Mouse (Mus musculus) forebrain, embryonic 15.5 days (tissue): ENCODE measurements around the gene Enox1. TPM values are rescaled to one million over a fixed set of nuclear protein-coding genes. Genes with fewer than 3 reads are reported as not detected.
"Not testable (repeated sequence)": the region's sequence is repeated elsewhere in the genome, so short reads cannot be mapped to it uniquely, and the experiment has no call there.

Experiments
- ATAC-seq: fragments of 200-750 bp; cut with Nextera tagmentation; replicated peaks from 2 replicates; pipeline ENCODE4 v1.8.0; 2017; ENCODE audit warnings: mild to moderate bottlenecking, moderate TSS enrichment, moderate library complexity
- H3K27ac ChIP-seq: fragments of 300-500 bp; sonication (generic); replicated peaks from 2 replicates; pipeline ENCODE4 v1.5.1; 2015; ENCODE audit warnings: mild to moderate bottlenecking, inconsistent platforms
- H3K27me3 ChIP-seq: fragments of 300-500 bp; sonication (generic); 2 replicates; pipeline ENCODE4 v1.6.1; 2015; ENCODE audit warnings: inconsistent platforms
- H3K36me3 ChIP-seq: fragments of 300-500 bp; sonication (generic); 2 replicates; pipeline ENCODE4 v1.6.1; 2015; ENCODE audit warnings: mild to moderate bottlenecking, inconsistent platforms
- H3K4me1 ChIP-seq: fragments of 300-500 bp; sonication (generic); 2 replicates; pipeline ENCODE4 v1.6.1; 2015; ENCODE audit warnings: inconsistent platforms
- H3K4me2 ChIP-seq: fragments of 300-500 bp; sonication (generic); replicated peaks from 2 replicates; pipeline ENCODE4 v1.6.1; 2015; ENCODE audit warnings: mild to moderate bottlenecking, inconsistent platforms
- H3K4me3 ChIP-seq: fragments of 300-500 bp; sonication (generic); 2 replicates; pipeline ENCODE4 v1.5.1; 2015; ENCODE audit warnings: mild to moderate bottlenecking, inconsistent platforms
- H3K9ac ChIP-seq: fragments of 300-500 bp; sonication (generic); replicated peaks from 2 replicates; pipeline ENCODE4 v1.6.1; 2015; ENCODE audit warnings: mild to moderate bottlenecking, inconsistent platforms
- H3K9me3 ChIP-seq: fragments of 300-500 bp; sonication (generic); 2 replicates; pipeline ENCODE4 v1.6.1; 2016; ENCODE audit warnings: inconsistent platforms
- WGBS: fragments of 180-500 bp; shearing (Covaris S2); methylation state at CpG from one replicate; pipeline ENCODE4 v1.1.7; 2015; ENCODE audit warnings: mixed read lengths; 5-methylcytosine and 5-hydroxymethylcytosine counted together
- polyA plus RNA-seq: library from polyadenylated mRNA; unstranded; fragments of >200 nt; fragmentation: Nextera tagmentation; extraction: Ambion mirVana; gene quantifications from 2 replicates; pipeline ENCODE4 v1.2.1, GENCODE M21; 2015

Gene Enox1
- polyA plus RNA-seq, 1 experiment from 2014 or later = 67.5 TPM

DNA sequence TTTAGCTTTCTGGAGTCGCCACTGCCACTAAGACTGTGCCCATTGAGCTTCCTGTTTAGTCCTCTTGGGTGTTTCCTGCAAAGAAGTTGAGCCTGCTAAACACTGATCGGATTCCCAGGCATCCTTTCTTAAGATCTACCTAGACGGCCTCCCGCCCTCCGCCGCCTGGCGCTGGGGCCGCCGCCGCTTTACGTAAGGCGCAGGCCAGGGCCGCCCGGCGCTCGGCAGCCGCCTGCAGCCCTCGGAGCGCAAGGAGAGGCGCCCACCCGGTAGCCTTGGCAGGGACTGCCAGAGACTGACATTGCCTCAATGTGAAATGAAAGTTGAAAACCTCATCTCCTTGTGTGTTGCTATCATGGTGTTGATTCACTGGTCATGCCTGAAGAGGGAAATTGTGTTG is 383.0 kb downstream of the Enox1 start:
- not testable (repeated sequence) for H3K4me2 ChIP-seq, H3K4me1 ChIP-seq, H3K4me3 ChIP-seq, H3K36me3 ChIP-seq, H3K27me3 ChIP-seq, H3K27ac ChIP-seq, H3K9me3 ChIP-seq, ATAC-seq, H3K9ac ChIP-seq
- WGBS = 73% methylated on average over 21 of the region's 21 CpGs

DNA sequence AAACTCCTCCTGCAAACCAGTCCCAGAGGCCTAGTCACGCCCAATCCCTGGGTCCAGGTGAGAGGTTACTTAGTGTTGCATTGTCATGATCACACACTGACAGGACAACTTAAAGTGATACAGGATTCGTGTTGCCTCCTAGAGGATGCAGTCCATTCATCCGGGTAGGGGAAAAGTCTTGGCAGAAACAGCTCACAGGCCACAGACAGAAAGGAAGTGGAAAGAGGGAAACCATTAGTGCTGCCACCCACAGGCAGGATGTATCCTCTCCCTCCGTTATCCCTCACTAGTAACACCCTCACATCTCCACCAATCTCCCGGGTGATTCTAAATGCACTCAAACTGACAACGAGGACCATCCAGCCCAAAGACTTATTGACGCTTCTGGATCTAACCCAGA is 385.4 kb downstream of the Enox1 start:
- H3K4me3 ChIP-seq = no peak overlapping the region
- H3K9me3 ChIP-seq = no peaks in the 10 kb centered on the region
- no peak overlapping the region for H3K9ac ChIP-seq
- no peak for ATAC-seq
- no peak overlapping the region for H3K27ac ChIP-seq
- no peaks in the 10 kb centered on the region for H3K36me3 ChIP-seq
- WGBS = 72% methylated on average over 7 of the region's 7 CpGs
- H3K27me3 ChIP-seq = no peaks in the 10 kb centered on the region
- no peak overlapping the region for H3K4me2 ChIP-seq
- H3K4me1 ChIP-seq = peaks cover 13% of the 10 kb centered on the region

DNA sequence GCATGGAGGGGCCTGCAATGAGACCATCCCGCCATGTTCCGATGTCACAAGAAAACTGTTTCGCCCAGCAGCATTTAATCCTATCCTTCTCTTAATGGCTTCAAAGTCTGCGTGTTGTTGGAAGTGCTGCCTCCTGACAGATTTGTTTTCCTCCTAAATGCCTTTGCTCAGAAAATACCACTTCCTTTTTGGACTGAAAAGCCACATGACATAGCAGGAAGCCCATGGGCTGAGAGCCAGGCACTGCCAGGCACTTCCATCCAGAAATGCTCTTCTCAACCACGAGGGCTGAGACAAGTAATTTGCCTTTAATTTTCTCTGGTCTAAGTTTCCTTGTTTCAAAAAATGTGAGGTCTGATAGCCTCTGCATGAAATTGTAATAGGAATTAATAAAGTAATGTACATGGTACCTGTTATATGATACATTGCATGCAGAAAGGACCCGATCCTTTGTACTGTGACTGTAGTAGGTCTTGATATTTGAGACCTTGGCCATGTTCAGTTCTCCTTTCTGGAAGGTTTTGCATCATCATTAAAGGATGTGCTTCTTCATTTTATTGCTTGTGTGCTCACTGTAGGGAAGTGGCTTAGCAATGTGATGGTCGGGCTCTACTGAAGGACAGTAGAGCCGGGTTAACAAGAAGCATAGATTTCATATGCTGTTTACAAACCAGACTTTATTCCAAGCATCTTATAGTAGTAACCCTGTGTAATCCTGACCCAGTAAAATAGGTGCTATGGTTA is 390.1 kb downstream of the Enox1 start:
- no peak for ATAC-seq
- WGBS = 83% methylated on average over 8 of the region's 8 CpGs
- no peak overlapping the region for H3K9ac ChIP-seq
- no peaks in the 10 kb centered on the region for H3K9me3 ChIP-seq
- H3K36me3 ChIP-seq = no peaks in the 10 kb centered on the region
- peaks cover 13% of the 10 kb centered on the region for H3K4me1 ChIP-seq
- no peaks in the 10 kb centered on the region for H3K27me3 ChIP-seq
- no peak overlapping the region for H3K27ac ChIP-seq
- H3K4me2 ChIP-seq = no peak overlapping the region
- H3K4me3 ChIP-seq = no peak overlapping the region

DNA sequence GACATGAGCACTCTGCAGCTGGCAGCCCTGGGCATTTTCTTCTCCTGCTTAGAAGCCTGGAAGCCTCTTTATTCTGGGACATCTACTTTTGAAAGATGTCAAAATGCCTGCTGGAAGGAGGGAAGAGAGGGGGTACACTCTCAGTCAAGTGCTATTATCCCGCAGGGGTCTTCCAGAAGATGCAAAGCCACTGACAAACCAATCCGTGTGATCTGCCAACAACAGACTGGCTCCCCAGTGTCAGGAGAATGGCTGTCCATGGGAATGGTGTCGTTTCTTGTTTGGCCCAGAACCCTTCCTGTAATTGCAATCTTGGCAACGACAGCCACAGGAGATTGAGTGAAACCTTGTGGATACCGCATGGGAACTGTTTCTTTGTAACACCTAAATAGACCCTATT is 390.8 kb downstream of the Enox1 start:
- H3K36me3 ChIP-seq = no peaks in the 10 kb centered on the region
- WGBS = 75% methylated on average over 5 of the region's 5 CpGs
- H3K27ac ChIP-seq = no peak overlapping the region
- no peaks in the 10 kb centered on the region for H3K27me3 ChIP-seq
- H3K9me3 ChIP-seq = no peaks in the 10 kb centered on the region
- no peak for ATAC-seq
- no peak overlapping the region for H3K4me2 ChIP-seq
- H3K4me3 ChIP-seq = no peak overlapping the region
- peaks cover 13% of the 10 kb centered on the region for H3K4me1 ChIP-seq
- no peak overlapping the region for H3K9ac ChIP-seq

DNA sequence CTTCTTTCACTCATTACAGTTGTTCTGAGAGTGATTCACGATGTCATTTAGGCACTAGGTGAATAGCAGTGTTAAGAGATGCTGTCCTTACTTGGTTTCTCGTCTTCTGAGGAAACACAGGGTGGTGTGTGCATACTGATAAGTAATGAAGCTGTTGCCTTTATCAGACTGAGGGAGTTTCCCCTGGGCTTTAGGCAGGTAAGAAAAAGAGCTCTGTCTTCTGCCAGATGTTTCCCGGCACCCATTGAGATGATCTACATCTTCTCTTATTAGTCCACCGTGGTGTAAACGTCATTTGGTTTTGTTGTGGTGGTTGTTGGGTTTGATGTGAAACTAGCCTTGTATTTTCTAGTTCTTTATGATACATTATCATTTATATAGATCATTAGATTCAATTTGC is 392.4 kb downstream of the Enox1 start:
- Histone ChIP-seq H3K4me2 (no peak overlapping the region), H3K27ac (no peak overlapping the region), H3K9ac (no peak overlapping the region), H3K4me1 (0 out of 2 replicates have a peak, but pooled peaks cover 4% of the 10 kb centered on the region), H3K27me3 (no peaks in the 10 kb centered on the region), H3K36me3 (no peaks in the 10 kb centered on the region), H3K9me3 (no peaks in the 10 kb centered on the region), H3K4me3 (no peak overlapping the region)
- 91% methylated on average over 5 of the region's 5 CpGs for WGBS
- no peak for ATAC-seq

DNA sequence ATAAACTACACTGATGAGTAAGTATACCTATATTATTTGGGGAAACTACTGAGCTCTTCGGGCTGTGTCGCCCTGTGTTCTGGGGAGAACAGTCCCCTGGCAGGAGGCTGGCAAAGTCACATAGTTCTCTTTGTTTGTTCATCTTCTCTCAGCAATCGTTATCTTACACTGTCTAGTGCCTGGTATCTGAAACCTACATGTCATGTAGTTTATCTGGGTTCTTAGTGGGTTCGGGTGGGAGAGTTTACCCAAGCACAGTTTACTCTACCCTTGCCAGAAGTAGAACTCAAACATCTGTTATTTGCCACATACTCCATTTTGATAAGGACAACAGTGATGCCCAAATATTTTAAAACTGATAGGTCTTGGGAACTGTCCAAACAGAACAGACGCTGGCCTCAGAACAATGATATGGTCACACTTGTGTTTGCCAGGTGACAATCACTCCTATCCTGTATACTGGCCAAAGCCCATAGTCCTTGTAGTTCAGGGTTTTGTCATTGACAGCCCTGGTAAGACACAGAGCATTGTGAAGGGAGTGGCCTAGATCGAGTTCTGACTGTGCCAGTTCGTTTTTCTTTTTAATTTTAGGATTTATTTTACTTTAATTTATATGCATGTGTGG is 401.0 kb downstream of the Enox1 start:
- Histone ChIP-seq H3K9ac (no peak overlapping the region), H3K4me2 (no peak overlapping the region), H3K4me3 (no peak overlapping the region), H3K27me3 (no peaks in the 10 kb centered on the region), H3K27ac (no peak overlapping the region), H3K36me3 (no peaks in the 10 kb centered on the region), H3K4me1 (no peaks in the 10 kb centered on the region), H3K9me3 (no peaks in the 10 kb centered on the region)
- ATAC-seq = no peak
- WGBS = 84% methylated on average over 7 of the region's 7 CpGs

DNA sequence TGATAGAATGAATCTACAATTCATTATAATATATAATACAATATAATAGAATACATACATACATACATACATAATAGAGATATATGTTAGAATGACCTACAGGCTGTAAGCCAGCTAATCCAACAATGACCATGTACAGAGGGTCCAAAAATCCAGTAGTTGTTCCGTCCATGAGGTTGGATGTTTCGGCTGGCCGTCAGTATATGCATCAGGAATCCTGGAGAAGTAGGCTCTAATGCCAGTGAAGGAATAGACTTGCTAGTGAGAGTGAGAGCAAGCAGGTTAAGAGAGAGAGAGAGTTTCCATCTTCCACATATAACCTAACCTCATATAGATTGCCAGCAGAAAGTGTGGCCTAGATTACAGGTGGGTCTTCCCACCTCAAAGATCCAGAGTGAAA is 402.3 kb downstream of the Enox1 start:
- Histone ChIP-seq H3K4me1 (no peaks in the 10 kb centered on the region), H3K9me3 (no peaks in the 10 kb centered on the region), H3K27me3 (no peaks in the 10 kb centered on the region), H3K27ac (no peak overlapping the region), H3K4me3 (no peak overlapping the region), H3K36me3 (no peaks in the 10 kb centered on the region), H3K9ac (no peak overlapping the region), H3K4me2 (no peak overlapping the region)
- ATAC-seq = no peak
- WGBS = 94% methylated on average over 3 of the region's 3 CpGs

DNA sequence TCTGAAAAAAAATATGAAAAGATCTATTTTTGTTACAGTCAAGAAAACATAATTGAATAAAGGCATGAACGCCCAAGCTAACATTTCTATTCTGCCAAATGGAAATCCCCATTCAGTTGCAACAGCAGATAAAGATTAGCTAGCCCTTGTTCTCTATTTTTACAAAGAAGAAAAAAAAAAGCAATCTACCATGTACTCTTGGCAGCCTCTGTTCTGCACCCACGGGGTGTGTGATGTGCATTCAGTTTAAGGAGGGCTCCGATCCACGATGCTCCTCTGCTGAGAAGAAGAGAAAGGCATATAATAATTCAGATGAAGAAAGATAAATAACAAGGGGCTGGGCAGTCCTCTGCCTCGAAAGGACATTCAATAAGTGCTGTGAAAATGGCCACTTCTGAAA is 403.2 kb downstream of the Enox1 start:
- H3K9ac ChIP-seq = no peak overlapping the region

DNA sequence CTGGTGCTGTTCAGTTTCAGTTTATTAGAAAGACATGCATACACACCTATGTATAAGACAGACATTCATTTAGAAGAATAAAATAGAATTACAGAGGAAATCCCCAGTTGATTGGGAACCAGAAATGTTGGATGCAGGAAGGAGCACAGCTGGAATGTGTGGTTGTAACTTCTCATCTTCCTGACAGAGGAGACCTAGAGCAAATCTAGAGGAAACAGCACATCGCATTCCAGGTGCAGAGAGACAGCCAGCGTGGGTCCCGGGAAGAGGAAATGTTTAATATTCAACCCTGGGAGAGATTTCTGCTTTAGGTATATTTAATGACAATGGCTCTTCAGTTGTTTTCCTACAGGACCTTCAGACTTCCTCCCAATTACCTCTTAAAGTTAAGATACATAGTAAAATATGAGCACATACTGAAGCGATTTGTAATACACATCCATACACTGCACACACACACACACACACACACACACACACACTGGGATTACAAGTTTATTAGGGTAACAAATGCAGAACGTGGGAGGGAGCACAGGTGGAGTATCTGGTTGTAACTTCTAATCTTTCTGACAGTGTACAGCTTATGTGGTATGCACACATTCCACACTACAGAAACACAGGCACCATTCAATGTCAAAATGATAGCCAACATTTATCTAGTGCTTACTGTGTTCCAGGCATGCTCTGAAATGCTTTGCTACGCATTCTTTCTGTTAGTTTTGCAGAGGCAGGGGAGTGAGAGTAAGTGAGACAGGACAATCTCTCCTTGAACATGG is 405.4 kb downstream of the Enox1 start:
- no peak overlapping the region for H3K9ac ChIP-seq
- H3K27ac ChIP-seq = no peak overlapping the region
- H3K4me1 ChIP-seq = 0 out of 2 replicates have a peak, but pooled peaks cover 3% of the 10 kb centered on the region
- ATAC-seq = no peak
- WGBS = 85% methylated on average over 6 of the region's 6 CpGs
- H3K4me3 ChIP-seq = no peak overlapping the region
- H3K36me3 ChIP-seq = no peaks in the 10 kb centered on the region
- no peak overlapping the region for H3K4me2 ChIP-seq
- no peaks in the 10 kb centered on the region for H3K9me3 ChIP-seq
- no peaks in the 10 kb centered on the region for H3K27me3 ChIP-seq

More for the DNA sequence above, 403.2 kb downstream of the Enox1 start:
- Histone ChIP-seq H3K36me3 (no peaks in the 10 kb centered on the region), H3K9me3 (no peaks in the 10 kb centered on the region), H3K27me3 (no peaks in the 10 kb centered on the region), H3K4me1 (0 out of 2 replicates have a peak, but pooled peaks cover 3% of the 10 kb centered on the region), H3K27ac (no peak overlapping the region), H3K4me2 (no peak overlapping the region), H3K4me3 (no peak overlapping the region)
- WGBS = 69% methylated on average over 5 of the region's 5 CpGs
- ATAC-seq = no peak

DNA sequence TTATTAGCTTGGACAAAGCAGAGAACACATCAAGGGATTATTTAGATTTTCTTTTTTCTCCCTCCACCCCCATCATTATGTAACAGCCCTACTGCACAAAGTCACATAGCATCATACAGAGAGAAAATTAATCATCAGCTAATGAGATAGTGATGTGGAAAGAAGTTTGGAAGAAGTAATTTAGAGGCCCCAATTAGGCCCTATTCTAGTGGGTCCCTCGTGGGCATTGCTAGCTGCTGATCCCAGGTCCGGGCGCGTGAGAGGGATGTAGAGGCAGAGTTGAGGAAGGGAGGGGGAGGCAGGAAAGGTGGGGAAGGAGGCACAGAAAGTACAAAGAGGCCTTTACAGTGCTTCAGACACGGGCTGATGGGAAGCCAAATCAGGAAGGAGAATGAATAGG is 407.4 kb downstream of the Enox1 start:
- no peak overlapping the region for H3K9ac ChIP-seq
- H3K27me3 ChIP-seq = no peaks in the 10 kb centered on the region
- no peak overlapping the region for H3K27ac ChIP-seq
- H3K9me3 ChIP-seq = no peaks in the 10 kb centered on the region
- H3K36me3 ChIP-seq = no peaks in the 10 kb centered on the region
- 40% methylated on average over 5 of the region's 5 CpGs for WGBS
- no peak overlapping the region for H3K4me2 ChIP-seq
- H3K4me3 ChIP-seq = no peak overlapping the region
- H3K4me1 ChIP-seq = 0 out of 2 replicates have a peak, but pooled peaks cover 3% of the 10 kb centered on the region
- ATAC-seq = 0 out of 2 replicates have a peak, but pooled peaks have one; percentile 19

DNA sequence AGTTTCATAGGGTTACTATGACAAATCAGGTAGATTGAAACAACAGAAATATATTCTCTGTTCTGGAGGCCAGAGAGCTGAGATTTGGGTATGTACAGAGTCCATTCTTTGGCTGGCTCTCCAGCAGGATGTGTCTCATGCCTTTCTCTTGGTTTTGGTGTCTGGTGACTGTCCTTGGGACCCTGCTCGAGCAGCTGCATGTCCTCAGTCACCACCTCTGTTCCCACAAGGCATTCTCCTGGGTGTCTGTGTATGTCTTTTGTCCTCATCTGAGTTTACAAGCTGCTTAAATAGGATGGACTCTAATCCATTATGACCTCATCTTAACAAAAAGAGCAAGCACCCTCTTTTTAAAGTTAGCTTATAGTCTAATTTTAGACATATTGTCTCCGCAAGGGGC is 410.6 kb downstream of the Enox1 start:
- 80% methylated on average over 2 of the region's 2 CpGs for WGBS
- Histone ChIP-seq H3K4me3 (no peak overlapping the region), H3K9ac (no peak overlapping the region), H3K9me3 (no peaks in the 10 kb centered on the region), H3K36me3 (no peaks in the 10 kb centered on the region), H3K27me3 (no peaks in the 10 kb centered on the region), H3K4me1 (0 out of 2 replicates have a peak, but pooled peaks cover 3% of the 10 kb centered on the region), H3K27ac (no peak overlapping the region), H3K4me2 (no peak overlapping the region)
- no peak for ATAC-seq

DNA sequence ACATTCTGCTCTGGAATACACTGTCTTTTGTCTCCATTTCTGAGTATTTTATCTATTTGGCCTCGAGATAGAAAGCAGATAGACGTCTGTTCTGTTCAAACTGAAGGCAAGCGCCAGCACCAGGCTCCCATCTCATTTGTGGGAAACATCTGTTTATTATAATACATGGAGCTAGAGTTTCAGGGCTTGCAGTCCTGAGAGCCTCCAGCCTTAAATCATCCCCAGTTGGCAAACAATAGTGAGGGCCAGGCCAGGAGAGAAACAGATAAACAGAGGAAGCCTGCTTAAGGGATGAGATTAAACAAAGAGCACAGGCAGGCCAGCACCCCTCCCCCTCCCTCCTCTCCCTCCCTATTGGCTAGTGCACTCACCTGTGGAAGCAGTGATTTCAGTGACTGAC is 417.9 kb downstream of the Enox1 start:
- Histone ChIP-seq H3K4me2 (no peak overlapping the region), H3K9ac (no peak overlapping the region), H3K36me3 (no peaks in the 10 kb centered on the region), H3K4me1 (peaks cover 30% of the 10 kb centered on the region), H3K27ac (peak overlapping the region; percentile 39; the same call in 1 of the 2 replicates), H3K27me3 (no peaks in the 10 kb centered on the region), H3K4me3 (no peak overlapping the region), H3K9me3 (no peaks in the 10 kb centered on the region)
- WGBS = 28% methylated on average over 3 of the region's 3 CpGs
- no peak for ATAC-seq
